Mouse (Mus musculus) kidney, postnatal 0 days (tissue): ENCODE measurements at regions not wholly inside any gene's neighbourhood (a gene's known extent, or its start where the extent isn't known, plus 50 kb on each side); places are given as distances from the start of the nearest gene placed in this dataset.
"Not testable (repeated sequence)": the region's sequence is repeated elsewhere in the genome, so short reads cannot be mapped to it uniquely, and the experiment has no call there.

Experiments used
- ATAC-seq: fragments of 200-750 bp; cut with Nextera tagmentation; replicated peaks from 2 replicates; pipeline ENCODE4 v1.8.0; 2017; ENCODE audit warnings: low read depth, moderate number of reproducible peaks, moderate TSS enrichment, moderate library complexity; ENCODE audit not compliant: low FRiP score
- DNase-seq: peaks from one replicate; pipeline ENCODE4 v3.0.0-alpha.2; 2016; ENCODE audit warnings: low spot score
- H3K27ac ChIP-seq: fragments of 300-500 bp; sonication (generic); 2 replicates; pipeline ENCODE4 v1.5.1; 2014; ENCODE audit warnings: mild to moderate bottlenecking
- H3K27me3 ChIP-seq: fragments of 300-500 bp; sonication (generic); 2 replicates; pipeline ENCODE4 v1.6.1; 2014; ENCODE audit warnings: low read length, mixed read lengths; ENCODE audit not compliant: insufficient read depth
- H3K36me3 ChIP-seq: fragments of 300-500 bp; sonication (generic); 2 replicates; pipeline ENCODE4 v1.6.1; 2014; ENCODE audit warnings: low read length, mixed read lengths; ENCODE audit not compliant: insufficient read depth
- H3K4me1 ChIP-seq: fragments of 300-500 bp; sonication (generic); replicated peaks from 2 replicates; pipeline ENCODE4 v1.6.1; 2014; ENCODE audit warnings: antibody characterized with exemption, low read length, mixed read lengths; ENCODE audit not compliant: insufficient read depth
- H3K4me2 ChIP-seq: fragments of 300-500 bp; sonication (generic); 2 replicates; pipeline ENCODE4 v1.6.1; 2014; ENCODE audit warnings: mild to moderate bottlenecking, low read length, moderate library complexity, mixed read lengths
- H3K4me3 ChIP-seq: fragments of 300-500 bp; sonication (generic); replicated peaks from 2 replicates; pipeline ENCODE4 v1.5.1; 2014; ENCODE audit warnings: low read depth, low read length
- H3K9ac ChIP-seq: fragments of 300-500 bp; sonication (generic); 2 replicates; pipeline ENCODE4 v1.6.1; 2014; ENCODE audit warnings: low read depth, low read length
- H3K9me3 ChIP-seq: fragments of 300-500 bp; sonication (generic); replicated peaks from 2 replicates; pipeline ENCODE4 v1.6.1; 2016; ENCODE audit warnings: low read length, inconsistent platforms, mixed read lengths
- CTCF ChIP-seq: IDR thresholded peaks from 2 replicates; pipeline ENCODE4 v1.5.1; 2016; ENCODE audit warnings: antibody characterized with exemption, low read depth, mild to moderate bottlenecking, moderate library complexity
- WGBS: fragments of 180-500 bp; shearing (Covaris S2); extraction: QIAGEN DNeasy Blood & Tissue Kit; methylation state at CpG from one replicate; pipeline ENCODE4 v1.1.7; 2014; 5-methylcytosine and 5-hydroxymethylcytosine counted together

DNA sequence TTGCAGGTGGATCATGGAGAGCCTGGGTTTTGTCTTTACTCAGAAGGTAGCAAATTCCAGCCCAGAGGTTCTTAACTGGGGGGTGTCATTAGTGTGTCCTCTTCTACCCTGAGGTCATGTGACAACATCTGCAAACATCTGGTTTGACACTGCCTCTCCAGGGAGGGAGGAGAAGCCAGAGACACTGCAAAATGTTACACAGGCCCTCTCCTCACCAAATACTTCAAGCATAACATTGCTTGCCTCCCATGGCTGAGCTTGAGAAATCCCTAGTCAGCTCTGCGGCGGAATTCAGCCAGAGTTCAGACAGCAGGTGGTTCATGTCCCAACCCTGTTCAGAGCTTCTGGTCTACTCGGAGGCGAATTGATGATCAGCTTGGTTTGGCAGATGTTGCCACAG lies 178.4 kb upstream of the Prok2 start:
- Histone ChIP-seq H3K27me3 (peaks cover 4% of the 10 kb centered on the region), H3K27ac (no peak overlapping the region), H3K9me3 (no peaks in the 10 kb centered on the region), H3K9ac (no peak overlapping the region), H3K4me1 (0 out of 2 replicates have a peak, but pooled peaks cover 18% of the 10 kb centered on the region), H3K4me2 (no peak overlapping the region), H3K36me3 (no peaks in the 10 kb centered on the region), H3K4me3 (no peak overlapping the region)
- 20% methylated on average over 4 of the region's 4 CpGs for WGBS
- no peak for TF ChIP-seq CTCF
- DNase-seq (peak; percentile 76), ATAC-seq (0 out of 2 replicates have a peak, but pooled peaks have one; percentile 50)

DNA sequence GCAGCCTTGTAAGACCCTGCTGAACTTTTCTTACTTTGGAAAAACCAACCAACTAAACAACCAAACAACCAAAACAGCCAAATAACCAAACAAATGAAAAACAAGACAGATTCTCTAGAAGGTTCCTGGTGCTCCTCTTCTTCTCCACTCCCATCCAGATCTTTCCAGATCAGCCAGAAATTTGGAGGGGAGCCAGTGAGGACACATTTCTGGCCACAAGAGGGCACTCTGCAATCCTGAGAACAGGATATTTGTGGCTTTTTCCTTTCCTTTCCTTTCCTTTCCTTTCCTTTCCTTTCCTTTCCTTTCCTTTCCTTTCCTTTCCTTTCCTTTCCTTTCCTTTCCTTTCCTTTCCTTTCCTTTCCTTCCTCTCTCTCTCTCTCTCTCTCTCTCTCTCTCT lies 177.9 kb upstream of the Prok2 start:
- H3K36me3 ChIP-seq, H3K27me3 ChIP-seq, H3K4me3 ChIP-seq, ATAC-seq, H3K4me2 ChIP-seq, H3K9ac ChIP-seq, H3K9me3 ChIP-seq, H3K27ac ChIP-seq: not testable (repeated sequence)
- TF ChIP-seq CTCF = peak; percentile 83
- DNase-seq = peak; percentile 80
- H3K4me1 ChIP-seq = 0 out of 2 replicates have a peak, but pooled peaks cover 18% of the 10 kb centered on the region

DNA sequence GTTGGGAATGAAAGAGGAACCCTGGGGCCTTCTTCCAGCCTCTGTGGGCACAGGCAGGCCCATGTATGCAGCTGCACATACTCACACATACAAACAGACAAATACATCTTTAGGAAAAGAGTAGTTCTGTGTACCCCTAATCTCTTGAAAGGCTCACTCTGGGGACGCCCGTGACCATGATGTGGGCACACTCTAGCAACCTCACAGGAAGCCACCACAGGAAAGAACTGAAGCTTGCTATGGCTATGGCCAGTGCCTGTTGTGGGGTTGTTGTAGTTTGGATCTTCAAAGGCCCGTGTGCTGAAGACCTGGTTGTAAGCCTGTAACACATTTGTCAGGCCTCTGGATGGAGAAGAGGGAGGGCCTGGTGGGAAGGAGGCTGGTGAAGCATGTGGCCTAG lies 175.4 kb upstream of the Prok2 start:
- H3K27me3 ChIP-seq = peaks cover 4% of the 10 kb centered on the region; the same call in 1 of the 2 replicates
- no peak overlapping the region for H3K27ac ChIP-seq
- no peak for TF ChIP-seq CTCF
- H3K36me3 ChIP-seq = no peaks in the 10 kb centered on the region
- no peak overlapping the region for H3K4me3 ChIP-seq
- 86% methylated on average over 3 of the region's 3 CpGs for WGBS
- DNase-seq = no peak
- 0 out of 2 replicates have a peak, but pooled peaks cover 18% of the 10 kb centered on the region for H3K4me1 ChIP-seq
- no peak overlapping the region for H3K9ac ChIP-seq
- ATAC-seq = no peak
- no peaks in the 10 kb centered on the region for H3K9me3 ChIP-seq
- no peak overlapping the region for H3K4me2 ChIP-seq

DNA sequence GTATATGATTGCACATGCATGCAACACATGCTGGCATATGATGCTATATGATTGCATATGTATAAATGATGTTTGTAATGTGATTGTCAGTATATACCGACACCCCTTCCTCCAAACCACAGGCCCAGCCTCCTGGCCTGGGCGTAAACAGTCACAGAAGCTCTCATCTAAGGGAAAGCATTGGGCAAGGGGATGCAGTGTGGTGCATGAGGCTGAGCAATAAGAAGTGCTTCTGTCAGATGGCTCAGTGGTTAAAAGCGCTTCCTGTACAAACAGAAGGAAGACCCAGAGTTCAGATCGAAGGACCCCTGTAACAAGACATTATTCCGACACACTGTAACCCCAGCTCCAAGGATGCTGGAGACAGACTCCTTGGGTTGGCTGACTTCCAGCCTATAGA lies 175.0 kb upstream of the Prok2 start:
- H3K9me3 ChIP-seq = no peaks in the 10 kb centered on the region
- H3K9ac ChIP-seq = no peak overlapping the region
- DNase-seq (no peak), ATAC-seq (no peak)
- H3K4me1 ChIP-seq = 0 out of 2 replicates have a peak, but pooled peaks cover 18% of the 10 kb centered on the region
- peaks cover 4% of the 10 kb centered on the region; the same call in 1 of the 2 replicates for H3K27me3 ChIP-seq
- H3K4me3 ChIP-seq = no peak overlapping the region
- WGBS = 90% methylated on average over 5 of the region's 5 CpGs
- no peak overlapping the region for H3K4me2 ChIP-seq
- TF ChIP-seq CTCF = no peak
- H3K27ac ChIP-seq = no peak overlapping the region
- H3K36me3 ChIP-seq = no peaks in the 10 kb centered on the region

DNA sequence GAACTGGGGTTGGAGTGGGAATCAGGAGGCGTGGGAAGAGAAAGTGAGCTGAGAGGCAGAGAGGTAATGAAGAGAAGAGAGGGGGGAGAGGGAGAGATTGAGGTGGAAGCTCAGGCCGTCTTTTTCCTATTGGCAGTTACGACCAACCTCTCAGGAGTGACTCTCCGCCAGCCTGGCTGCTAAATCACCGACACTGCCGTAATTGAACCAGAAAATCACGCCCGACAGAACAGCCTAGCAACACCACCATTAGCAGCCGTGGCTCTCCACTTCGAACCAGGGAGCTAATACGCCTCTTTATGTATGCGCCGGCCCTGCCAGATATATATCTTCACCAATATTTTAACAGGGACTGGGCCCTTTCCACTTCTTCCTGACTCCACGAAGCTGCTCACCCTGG lies 173.5 kb upstream of the Prok2 start:
- H3K27me3 ChIP-seq = peaks cover 4% of the 10 kb centered on the region; the same call in 1 of the 2 replicates
- H3K9ac ChIP-seq = no peak overlapping the region
- H3K4me2 ChIP-seq = no peak overlapping the region
- H3K4me3 ChIP-seq = no peak overlapping the region
- ATAC-seq (no peak), DNase-seq (no peak)
- H3K36me3 ChIP-seq = no peaks in the 10 kb centered on the region
- WGBS = 41% methylated on average over 14 of the region's 14 CpGs
- no peaks in the 10 kb centered on the region for H3K9me3 ChIP-seq
- H3K27ac ChIP-seq = no peak overlapping the region
- no peak for TF ChIP-seq CTCF
- 0 out of 2 replicates have a peak, but pooled peaks cover 17% of the 10 kb centered on the region for H3K4me1 ChIP-seq

DNA sequence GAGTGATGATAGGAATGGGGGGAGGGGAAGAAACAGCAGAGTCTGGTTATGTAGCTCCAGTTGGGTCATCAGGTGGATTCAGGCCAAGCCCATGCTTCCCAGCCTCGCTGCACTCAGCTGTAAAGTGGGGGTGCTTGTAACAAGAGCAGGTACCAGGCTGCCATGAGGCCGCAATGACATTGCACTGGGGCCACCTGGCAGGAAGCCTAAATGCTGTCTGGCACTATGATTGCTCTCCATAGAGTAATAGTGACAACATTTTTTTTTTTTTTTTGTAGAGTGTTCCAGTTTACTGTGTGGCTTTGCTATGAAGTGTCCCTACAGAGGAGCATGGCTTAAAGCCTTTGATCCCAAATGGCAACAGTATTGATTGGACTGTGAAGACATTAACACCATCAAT lies 171.9 kb upstream of the Prok2 start:
- Histone ChIP-seq H3K9me3 (no peaks in the 10 kb centered on the region), H3K27me3 (peaks cover 4% of the 10 kb centered on the region; the same call in 1 of the 2 replicates), H3K9ac (no peak overlapping the region), H3K4me1 (0 out of 2 replicates have a peak, but pooled peaks cover 7% of the 10 kb centered on the region), H3K27ac (no peak overlapping the region), H3K4me2 (no peak overlapping the region), H3K4me3 (no peak overlapping the region), H3K36me3 (no peaks in the 10 kb centered on the region)
- WGBS = 85% methylated on average over 2 of the region's 2 CpGs
- no peak for TF ChIP-seq CTCF
- DNase-seq (no peak), ATAC-seq (no peak)

DNA sequence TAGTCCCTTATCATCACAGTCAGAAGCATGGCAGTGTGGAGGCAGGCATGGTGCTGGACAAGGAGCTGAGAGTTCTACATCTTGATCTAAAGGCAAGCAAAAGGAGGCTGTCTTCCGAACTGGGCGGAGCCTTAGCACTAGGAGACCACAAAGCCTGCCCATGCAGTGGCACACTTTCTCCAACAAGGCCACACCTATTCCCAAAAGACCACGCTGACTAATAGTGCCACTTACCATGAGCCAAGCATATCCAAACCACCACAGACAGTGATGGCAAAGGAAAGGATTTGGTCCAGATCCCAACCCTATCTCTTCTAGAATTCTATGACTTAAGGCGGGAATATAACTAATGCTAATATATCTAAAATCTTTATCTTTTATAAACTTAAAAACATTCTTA lies 169.4 kb upstream of the Prok2 start:
- Histone ChIP-seq H3K27ac (no peak overlapping the region), H3K36me3 (no peaks in the 10 kb centered on the region), H3K4me1 (no peaks in the 10 kb centered on the region), H3K4me3 (no peak overlapping the region), H3K27me3 (peaks cover 7% of the 10 kb centered on the region; the same call in 1 of the 2 replicates), H3K4me2 (no peak overlapping the region), H3K9me3 (no peaks in the 10 kb centered on the region), H3K9ac (no peak overlapping the region)
- ATAC-seq (no peak), DNase-seq (no peak)
- WGBS = 91% methylated on average over 4 of the region's 4 CpGs
- TF ChIP-seq CTCF = no peak
